Mouse (Mus musculus): ENCODE measurements around the gene Efr3b.
"Not testable (repeated sequence)": the region's sequence is repeated elsewhere in the genome, so short reads cannot be mapped to it uniquely, and the experiment has no call there.

Efr3b gene

DNA sequence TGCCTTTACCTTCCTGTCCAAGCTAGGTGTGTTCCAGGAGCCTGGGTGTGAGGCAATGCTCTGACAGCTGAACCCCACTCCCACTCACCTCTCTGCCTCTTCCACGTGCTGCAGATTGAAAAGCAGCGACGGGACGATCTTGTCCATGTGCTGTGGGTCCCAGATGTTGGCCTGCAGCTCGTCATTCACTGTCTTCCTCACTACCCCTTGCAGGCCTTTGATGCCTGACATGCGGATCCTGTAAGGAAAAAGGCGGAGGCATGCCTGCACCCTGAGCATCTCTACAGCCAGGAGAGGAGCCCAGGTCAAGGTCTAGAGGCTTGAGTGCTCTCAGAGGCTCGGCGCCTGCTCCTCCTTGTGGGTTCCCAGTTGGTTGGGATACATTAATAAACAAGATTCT lies 54.3 kb downstream of the Efr3b start:
- in situ Hi-C loops (cut with MboI; ENCODE audit: unreplicated experiment in 2 of 2): loop anchor here (5.0 to 10.0 kb wide), 4 partner anchors 93 to 568 kb away; partner anchors contain the start of gene Dnajc27 (in 1 of the 2)

DNA sequence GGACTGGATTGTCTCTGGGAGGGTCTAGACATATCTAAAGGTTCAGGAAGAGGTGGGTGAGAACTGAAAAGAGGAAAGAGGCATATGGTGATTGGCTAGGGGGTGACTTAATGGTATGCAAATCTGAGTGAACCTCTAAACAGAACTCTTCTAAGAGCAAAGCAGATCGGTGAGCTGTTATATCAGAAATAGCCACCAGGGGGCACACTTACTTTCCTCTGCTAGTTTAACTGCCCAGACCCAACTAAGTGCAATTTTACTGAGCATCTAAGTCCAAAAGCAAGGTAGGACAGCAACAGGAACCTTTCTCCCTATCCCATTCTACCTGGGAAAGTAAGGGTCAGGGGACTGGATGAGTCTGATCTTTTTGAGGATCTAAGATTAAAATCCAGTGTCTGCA lies 55.0 kb downstream of the Efr3b start:
- in situ Hi-C loops (cut with MboI; ENCODE audit: unreplicated experiment in 2 of 2): loop anchor here (5.0 to 10.0 kb wide), 4 partner anchors 94 to 569 kb away; partner anchors contain the start of gene Dnajc27 (in 1 of the 2)

DNA sequence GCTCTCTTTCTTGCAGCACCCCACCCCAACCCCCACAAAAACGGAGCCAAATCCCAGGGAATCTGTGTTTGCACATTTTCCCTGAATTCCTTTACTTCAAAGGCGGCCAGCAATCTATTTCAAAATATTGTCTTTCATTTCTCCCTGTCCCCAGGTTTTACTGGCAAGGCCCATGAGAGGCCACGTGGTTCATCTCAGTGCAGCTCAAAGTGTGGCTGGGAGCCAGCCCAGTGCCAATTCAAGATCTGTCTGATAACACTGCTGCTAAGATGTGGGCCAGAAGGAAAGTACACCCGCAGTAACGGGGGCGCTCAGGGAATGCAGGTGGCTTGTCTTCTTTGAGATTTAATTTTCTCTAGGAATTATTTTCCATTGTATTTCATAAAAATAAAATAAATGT lies 56.5 kb downstream of the Efr3b start:
- in situ Hi-C loops (cut with MboI; ENCODE audit: unreplicated experiment in 2 of 2): loop anchor here (5.0 to 10.0 kb wide), 4 partner anchors 95 to 570 kb away; partner anchors contain the start of gene Dnajc27 (in 1 of the 2)

DNA sequence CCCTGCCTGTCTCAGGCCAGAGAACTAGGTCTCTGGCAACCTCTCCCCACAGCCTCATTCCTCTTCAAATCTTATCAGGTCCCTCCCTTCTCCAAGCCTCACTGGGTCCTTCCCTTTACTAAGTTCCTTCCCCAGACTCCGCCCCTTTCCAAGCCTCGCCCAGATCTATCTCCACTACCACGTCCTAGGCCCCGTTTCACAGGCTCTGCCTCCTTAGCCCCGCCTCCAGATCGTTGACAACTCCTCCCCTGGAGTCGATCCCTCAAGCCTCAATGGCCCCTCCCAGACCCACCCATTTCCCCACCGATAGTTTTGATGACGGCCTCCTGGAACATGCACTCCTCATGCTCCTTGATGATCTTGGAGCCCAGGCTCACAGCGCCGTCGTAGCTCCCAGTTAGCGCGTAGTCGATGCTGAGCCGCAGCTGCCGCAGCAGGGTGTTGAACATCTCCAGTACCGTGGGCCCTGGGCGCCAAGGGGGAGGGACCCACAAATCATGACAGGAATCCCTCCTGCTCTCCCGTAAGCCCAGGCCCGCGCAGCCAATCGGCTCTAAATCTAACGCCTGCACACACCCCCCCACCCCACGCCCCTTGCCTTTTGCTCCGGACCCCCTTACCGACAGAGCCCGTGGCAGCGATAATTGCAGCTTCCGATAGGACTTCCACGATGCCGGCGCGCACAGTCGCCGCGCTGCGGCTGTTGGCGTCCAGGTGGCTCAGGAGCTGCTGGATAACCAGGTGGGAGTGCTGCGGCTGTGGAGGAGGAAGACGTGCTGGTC lies 57.2 kb downstream of the Efr3b start:
- in situ Hi-C loops (cut with MboI; ENCODE audit: unreplicated experiment in 2 of 2): loop anchor here (5.0 to 10.0 kb wide), 4 partner anchors 96 to 571 kb away; partner anchors contain the start of gene Dnajc27 (in 1 of the 2)

DNA sequence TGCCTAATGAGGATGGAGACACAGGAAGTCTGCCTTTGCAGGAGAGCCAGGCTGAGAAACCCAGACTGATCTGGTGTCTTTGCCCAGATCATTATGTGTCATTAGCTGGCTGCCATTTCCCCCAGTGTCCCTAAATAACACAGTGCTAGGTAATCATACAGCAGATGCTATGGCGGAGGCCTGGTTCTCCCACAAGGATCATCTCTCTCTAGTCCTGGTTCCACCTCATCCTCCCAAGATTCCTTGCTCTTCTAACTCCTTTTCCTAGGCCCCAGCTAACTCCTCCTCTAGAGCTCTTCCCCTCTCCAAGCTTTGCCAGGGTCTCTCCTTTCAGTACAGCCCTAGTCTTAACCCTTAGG lies 57.7 kb downstream of the Efr3b start:
- in situ Hi-C loops (cut with MboI; ENCODE audit: unreplicated experiment in 2 of 2): loop anchor here (5.0 to 10.0 kb wide), 4 partner anchors 96 to 571 kb away; partner anchors contain the start of gene Dnajc27 (in 1 of the 2)

DNA sequence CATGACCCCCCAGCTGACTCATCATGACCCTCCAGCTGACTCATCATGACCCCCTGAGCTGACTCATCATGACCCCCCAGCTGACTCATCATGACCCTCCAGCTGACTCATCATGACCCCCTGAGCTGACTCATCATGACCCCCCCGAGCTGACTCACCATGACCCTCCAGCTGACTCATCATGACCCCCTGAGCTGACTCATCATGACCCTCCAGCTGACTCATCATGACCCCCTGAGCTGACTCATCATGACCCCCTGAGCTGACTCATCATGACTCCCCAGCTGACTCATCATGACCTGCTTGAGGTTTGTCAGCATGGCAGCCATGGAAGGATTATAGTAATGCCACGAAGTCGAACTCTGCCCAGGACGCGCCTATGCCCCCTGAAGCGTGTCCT lies 65.5 kb downstream of the Efr3b start:
- in situ Hi-C loops (cut with MboI; ENCODE audit: unreplicated experiment in 2 of 2): not testable (repeated sequence)

DNA sequence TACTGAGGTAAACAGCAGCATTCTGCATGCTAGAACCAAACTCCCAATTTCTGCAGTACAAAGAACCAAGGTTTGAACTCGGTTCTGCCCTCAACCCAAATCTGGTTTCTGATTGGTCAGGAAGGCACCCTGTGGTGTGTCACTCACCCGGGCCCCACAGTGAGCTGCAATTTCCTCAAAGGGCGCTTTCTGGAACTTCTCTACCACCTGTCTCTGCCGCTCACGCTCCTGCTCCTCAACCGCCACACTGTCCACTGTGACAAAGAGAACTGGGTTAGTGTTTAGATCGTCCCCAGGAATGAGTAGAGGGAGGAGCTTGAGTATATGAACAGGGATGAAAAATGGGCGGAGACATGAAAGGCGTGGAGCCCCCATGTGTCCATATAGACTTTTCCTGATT lies 70.3 kb downstream of the Efr3b start:
- in situ Hi-C loops (cut with MboI; ENCODE audit: unreplicated experiment in 2 of 2): no loop called here

DNA sequence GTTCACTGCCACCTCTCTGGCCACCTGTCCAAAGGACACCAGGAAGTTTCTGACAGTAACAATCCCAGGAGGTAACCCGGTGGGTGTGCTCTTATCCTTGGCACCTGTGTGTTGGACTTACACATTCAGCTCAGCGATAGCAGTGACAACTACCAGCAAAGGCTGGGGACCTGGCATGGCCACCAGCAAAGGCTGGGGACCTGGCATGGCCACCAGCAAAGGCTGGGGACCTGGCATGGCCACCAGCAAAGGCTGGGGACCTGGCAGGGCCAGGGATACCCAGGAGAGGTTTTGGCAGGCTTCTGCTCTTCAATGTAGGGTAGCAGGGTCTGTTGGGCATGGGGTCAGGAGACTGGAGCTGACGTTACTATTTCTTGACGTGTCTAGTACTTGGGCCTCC lies 71.5 kb downstream of the Efr3b start:
- in situ Hi-C loops (cut with MboI; ENCODE audit: unreplicated experiment in 2 of 2): no loop called here

DNA sequence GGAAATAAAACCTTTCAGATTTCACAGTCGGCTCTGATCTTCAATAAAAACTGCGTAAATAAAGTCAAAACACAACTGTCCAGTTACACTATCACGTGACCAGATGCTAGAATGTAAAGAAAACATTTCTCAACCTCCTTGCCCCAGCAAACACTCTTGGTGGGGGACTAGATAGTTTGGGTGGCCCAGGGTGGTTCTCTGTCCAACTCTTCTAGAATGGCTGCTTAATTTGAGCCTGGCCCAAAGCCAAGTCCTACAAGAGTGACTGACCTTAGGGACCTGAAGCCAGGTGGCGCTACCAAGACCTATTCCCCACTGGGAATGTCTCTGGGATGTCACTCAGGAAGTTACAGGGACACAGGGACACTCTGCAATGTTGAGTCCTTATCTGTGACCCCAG lies 78.2 kb downstream of the Efr3b start:
- in situ Hi-C loops (cut with MboI; ENCODE audit: unreplicated experiment in 2 of 2): no loop called here

DNA sequence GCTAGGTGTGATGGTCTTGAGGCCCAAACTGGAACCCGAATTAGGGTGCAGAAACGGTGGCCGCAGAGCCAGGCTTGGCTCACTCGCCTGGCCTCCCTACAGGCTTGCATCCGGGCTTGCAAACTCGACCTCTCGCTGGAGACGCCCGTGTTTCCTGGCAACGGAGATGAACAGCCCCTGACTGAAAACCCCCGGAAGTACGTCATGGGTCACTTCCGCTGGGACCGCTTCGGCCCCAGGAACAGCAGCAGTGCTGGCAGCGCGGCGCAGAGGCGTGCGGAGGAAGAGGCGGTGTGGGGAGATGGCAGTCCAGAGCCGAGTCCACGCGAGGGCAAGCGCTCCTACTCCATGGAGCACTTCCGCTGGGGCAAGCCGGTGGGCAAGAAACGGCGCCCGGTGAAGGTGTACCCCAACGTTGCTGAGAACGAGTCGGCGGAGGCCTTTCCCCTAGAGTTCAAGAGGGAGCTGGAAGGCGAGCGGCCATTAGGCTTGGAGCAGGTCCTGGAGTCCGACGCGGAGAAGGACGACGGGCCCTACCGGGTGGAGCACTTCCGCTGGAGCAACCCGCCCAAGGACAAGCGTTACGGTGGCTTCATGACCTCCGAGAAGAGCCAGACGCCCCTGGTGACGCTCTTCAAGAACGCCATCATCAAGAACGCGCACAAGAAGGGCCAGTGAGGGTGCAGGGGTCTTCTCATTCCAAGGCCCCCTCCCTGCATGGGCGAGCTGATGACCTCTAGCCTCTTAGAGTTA lies 78.7 kb downstream of the Efr3b start:
- in situ Hi-C loops (cut with MboI; ENCODE audit: unreplicated experiment in 2 of 2): no loop called here

DNA sequence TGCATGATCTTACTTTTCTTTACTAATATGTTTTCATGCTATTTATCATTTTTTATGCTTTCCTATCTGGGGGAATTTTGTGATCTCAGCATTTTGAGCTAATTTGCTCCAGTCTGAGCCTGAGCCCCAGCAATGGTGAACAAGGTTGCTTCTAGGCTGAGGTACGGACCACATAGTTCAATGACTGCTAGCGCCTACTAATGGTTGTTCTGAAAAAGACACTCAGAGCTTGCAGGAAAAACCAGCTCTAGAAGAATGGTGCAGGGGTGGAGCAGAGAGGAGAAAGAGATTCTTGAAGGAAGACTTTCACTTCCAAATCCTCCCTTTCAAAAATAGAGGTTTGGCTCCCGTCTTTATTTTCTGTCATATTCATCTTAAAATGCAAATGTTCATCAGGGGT lies 82.4 kb downstream of the Efr3b start:
- in situ Hi-C loops (cut with MboI; ENCODE audit: unreplicated experiment in 2 of 2): no loop called here

DNA sequence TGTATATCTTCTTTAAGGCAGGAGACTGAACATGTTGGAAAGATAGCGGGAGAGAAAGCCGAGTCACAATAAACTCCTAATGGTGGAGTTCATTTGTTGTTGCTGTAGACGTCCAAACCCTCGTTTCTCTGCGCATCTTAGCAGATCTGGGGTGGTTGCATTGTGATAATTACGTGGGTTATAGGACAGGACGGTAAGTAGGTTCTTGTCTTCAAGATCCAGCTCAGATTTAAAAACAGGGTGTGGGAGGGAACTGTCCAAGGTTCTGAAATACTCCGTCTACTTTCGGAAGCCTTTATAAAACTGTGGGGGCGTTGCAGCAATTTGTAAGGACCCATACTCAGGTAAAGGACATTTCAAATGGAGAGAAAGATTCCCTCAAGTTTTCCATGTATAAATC lies 83.3 kb downstream of the Efr3b start:
- in situ Hi-C loops (cut with MboI; ENCODE audit: unreplicated experiment in 2 of 2): no loop called here

DNA sequence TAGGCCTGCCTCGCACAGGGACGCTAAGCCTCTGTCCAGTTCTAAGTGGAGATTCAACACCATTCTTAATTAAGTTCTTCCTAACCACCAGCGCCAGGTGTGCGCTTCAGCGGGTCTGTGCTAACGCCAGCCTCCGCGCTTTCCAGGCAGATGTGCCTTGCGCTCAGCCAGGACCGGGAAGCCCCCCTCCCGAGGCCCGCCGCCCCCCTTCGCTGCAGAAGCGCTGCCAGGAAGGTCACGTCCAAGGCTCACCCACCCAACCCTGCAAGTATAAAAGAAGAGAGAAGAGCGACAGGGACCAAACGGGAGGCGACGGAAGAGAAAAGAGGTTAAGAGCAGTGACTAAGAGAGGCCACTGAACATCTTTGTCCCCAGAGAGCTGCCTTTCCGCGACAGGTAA lies 84.1 kb downstream of the Efr3b start, which contains the start of gene Pomc:
TSS of gene Pomc (plus strand) at position 301 of the 400 bp plus-strand sequence.
- in situ Hi-C loops (cut with MboI; ENCODE audit: unreplicated experiment in 2 of 2): no loop called here

DNA sequence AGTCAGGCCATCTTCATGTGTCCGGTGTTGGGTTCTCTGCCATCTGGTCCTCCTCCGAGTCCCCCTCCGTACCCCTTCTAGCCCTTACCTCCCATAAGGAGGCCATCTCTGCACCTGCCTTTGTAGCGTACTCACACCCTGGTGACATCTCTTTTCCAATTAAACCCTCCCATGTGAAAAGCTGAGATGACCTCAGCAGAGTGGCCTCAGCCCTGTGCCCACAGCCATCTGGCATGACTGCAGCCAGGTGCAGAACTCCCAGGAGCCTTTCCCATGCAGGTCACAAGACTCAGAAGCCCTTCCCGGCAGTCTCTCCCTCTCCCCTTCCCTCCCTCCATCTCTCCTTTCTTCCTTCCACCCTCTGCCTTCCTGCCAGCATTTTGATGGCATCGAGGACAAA lies 91.2 kb downstream of the Efr3b start:
- in situ Hi-C loops (cut with MboI; ENCODE audit: unreplicated experiment in 2 of 2): no loop called here

DNA sequence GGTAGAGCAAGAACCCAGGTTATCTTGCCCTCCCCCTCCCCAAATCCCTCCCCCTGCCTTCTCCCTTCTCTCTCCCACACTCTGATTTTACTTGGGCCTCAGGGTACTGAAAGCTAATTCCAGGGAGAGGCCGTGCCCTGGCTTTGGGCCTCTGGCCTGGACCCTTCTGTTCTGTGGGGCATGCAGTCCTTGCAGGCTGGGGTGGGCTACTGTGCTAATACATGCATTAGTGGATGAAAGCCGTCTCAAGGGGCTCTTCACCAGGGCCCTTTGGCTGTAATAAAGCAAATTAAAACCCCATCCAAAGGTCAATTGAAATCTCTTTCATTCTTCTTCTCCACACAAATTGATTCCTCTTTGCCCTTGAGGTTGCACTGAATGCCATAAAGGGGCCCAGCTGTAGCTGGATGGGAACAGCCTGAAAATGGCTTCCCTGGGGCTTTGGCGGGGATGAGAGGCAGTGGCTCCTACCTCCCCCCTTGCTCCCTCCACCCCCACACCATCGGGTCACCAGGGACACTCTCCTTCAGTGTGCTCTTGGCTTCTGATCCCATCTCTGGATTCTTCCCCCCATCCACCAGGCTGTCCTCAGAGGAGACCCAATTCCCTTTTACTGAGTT lies 94.2 kb downstream of the Efr3b start:
- in situ Hi-C loops (cut with MboI; ENCODE audit: unreplicated experiment in 2 of 2): no loop called here

DNA sequence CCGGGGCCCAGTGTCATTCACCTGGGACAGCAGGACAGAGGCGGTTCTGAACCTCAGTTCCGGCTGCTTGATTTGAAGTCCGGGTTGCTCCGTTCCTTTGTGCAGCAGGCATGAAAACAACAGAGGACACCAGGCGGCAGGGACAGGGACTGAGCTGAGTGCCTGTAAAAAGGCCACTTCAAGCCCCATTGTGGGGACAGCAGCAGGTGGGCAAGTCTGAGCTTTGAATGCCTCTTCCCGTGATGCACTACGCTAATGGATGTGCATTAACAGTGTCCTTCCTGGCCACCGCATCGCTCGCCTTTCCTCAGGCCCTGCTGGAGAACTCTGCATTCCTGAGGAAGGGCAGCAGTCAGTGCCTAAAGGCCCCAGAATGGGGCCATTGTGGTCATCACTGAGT lies 96.7 kb downstream of the Efr3b start:
- in situ Hi-C loops (cut with MboI; ENCODE audit: unreplicated experiment in 2 of 2): no loop called here

DNA sequence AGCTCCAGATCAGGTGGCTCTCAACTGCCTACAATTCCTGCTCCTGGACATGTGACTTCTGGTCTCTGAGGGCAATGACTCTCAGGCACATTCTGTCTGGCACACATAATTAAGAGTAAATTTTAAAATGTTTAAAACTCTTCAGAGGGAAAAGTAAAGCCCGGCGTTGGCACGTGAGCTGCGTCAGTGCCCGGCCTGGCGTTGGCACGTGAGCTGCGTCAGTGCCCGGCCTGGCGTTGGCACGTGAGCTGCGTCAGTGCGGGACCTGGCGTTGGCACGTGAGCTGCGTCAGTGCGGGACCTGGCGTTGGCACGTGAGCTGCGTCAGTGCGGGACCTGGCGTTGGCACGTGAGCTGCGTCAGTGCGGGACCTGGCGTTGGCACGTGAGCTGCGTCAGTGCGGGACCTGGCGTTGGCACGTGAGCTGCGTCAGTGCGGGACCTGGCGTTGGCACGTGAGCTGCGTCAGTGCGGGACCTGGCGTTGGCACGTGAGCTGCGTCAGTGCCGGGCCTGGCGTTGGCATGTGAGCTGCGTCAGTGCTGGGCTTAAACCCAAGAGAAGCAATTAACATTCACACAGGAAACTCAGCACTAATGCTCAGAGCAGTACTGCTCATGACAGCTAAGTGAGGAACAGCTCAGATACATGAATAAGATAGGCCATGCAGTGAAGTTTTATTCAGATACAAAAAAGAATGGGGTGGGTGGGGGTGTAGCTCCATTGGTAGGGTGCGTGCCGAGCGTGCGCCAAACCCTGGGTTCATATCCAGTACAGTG lies 108.4 kb downstream of the Efr3b start:
- in situ Hi-C loops (cut with MboI; ENCODE audit: unreplicated experiment in 2 of 2): not testable (repeated sequence)

DNA sequence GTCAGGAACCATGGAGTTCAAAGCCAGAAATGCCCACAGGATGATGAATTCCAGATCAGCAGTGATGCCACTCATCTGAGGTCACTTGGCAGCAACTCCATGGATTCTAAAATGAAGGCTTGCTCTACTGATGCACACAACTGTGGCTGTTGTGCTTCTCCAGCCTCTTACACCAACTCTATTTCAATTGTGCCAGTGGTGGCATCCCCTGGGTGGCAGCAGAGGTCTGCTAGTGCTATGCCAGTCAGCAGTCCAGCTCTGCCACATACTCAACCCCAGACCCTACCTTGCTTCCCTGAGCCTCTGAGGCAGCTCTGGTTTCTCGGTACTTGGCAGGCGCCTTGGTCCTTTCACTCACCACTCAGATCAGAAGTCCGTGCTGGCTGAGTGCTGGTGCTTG lies 109.9 kb downstream of the Efr3b start:
- in situ Hi-C loops (cut with MboI; ENCODE audit: unreplicated experiment in 2 of 2): loop anchor here (5.0 to 10.0 kb wide), 2 partner anchors 148 to 264 kb away; no protein-coding TSS in a partner anchor

DNA sequence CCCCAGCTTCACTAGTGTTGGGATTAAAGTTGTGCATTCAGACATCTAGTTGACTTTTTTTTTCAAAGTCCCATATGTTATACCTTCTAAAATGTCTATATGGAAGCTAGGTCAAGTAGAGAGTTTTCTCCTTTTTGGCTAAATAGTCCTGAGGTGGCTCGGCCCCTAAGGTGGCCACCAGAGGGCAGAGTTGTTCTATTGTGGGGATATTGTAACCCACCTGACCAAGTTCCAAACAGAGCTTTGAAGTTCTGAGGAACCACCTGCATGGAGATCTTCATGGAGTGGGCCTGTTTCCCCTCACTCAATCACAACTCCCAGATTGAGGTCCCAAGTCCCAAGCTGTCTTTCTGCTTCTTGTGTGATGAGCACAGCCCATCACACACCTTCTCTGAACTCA lies 112.6 kb downstream of the Efr3b start:
- in situ Hi-C loops (cut with MboI; ENCODE audit: unreplicated experiment in 2 of 2): loop anchor here (5.0 to 10.0 kb wide), 2 partner anchors 151 to 261 kb away; no protein-coding TSS in a partner anchor

DNA sequence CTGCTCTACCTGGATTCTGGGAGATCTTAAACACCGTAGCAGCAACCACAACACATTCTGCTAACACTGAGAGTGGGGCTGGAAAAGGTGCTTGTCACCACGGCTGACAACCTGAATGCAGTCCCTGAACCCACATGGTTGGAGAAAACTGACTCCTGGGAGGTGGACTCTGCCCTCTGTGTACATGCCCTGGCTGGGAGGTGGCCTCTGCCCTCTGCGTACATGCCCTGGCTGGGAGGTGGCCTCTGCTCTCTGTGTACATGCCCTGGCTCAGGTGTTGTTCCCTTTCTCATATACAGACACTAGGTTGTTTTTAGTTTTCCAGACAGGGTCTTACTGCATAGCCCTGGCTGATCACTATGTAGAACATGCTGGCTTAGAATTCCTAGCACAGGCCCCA lies 119.3 kb downstream of the Efr3b start:
- in situ Hi-C loops (cut with MboI; ENCODE audit: unreplicated experiment in 2 of 2): loop anchor here in 1 of 2 experiments (10.0 to 25.0 kb wide), 2 partner anchors 235 to 1043 kb away; no protein-coding TSS in a partner anchor
